Mouse (Mus musculus) kidney, adult 18-20 months (tissue): ENCODE measurements around the gene Ffar2.
A peak's percentile ranks its signal among the peaks of the same experiment; 100 is the strongest.
"Not testable (repeated sequence)": the region's sequence is repeated elsewhere in the genome, so short reads cannot be mapped to it uniquely, and the experiment has no call there.

Source experiments
- DNase-seq: peaks from one replicate; pipeline ENCODE4 v3.0.0; 2021

The Ffar2 gene

DNA sequence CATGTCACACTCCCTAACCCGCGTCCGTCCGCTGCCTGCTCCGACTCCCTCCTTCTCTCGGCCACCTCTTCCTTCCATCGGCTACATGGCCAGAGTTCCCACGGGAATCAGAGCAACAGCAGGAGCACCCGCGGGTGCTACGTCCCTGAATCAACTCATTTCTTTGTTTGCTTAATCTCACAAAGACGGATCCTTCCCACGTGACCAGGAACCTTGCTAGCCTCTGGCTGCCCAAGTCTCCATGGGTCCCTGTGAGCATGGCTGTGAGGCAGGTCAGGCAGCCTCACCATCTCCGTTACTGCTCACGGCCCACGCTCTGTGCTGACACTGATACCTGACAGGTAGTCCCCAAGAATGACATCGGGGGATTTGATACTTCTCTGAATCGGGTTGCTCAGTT, at the start of gene Ffar2:
Ffar2 (minus strand) TSS at position 101 of the 400 bp plus-strand sequence.
- DNase-seq = no peak

DNA sequence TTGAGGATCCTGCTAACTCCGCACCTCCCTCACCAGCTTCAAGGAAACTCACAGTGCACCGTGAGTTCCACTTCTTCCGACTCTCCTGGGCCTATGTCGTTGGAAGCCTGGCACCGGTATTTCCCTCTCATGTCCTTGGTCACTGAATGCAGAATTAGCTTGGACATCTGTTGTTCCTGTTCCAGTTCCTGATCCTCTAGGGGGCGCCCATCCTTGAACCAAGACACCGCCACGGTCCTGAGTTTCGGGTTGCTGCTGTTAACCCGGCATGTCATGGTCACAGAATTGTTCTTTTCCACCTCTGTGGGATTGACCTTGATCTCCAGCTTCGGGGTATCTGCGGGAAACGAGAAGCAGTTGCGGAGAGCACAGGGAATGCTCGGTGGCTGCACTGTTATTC, 49.5 kb upstream of the Ffar2 start:
- peak; percentile 82 for DNase-seq

DNA sequence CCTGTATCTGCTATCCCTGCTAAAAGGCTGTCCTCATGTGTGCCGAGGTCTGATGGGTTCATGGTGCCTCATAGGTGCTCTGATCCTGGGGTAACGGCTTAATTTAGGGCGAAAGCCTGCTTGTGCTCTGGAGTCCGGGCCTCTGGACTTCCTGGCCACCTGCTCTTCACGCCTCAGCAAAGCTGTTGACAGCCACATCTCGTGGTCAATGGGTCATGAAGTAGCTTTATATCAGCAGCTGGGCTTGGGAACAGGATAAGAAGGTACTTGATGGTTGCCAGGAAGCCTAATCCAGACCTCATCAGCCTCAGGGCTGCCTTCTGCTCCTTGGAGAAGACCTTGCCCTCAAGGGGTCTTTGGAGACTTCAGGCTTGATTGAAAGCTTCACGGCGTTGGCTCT, 39.8 kb upstream of the Ffar2 start:
- DNase-seq = no peak

DNA sequence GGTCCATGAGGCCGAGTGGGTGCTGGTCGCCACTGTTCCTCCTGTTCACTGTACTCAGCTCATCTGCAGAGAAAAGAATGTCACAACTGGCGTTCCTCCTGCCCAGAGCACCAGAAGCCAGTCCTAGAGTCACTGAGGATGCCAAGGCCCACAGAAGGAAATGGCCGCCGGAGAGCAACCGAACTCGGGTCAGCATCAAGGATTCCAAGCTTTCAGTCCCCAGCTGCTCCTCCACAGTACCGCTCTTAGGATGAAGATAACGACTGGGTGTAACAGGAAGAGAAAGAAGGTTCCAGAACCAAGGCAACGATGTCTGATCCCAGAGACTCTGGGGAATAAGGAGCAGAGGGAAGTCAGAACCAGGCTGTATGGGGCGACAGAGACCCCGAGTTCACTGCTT, 37.9 kb upstream of the Ffar2 start, which contains the start of gene Ffar1:
Ffar1 (minus strand) TSS at position 101 of the 400 bp plus-strand sequence.
- DNase-seq = no peak

DNA sequence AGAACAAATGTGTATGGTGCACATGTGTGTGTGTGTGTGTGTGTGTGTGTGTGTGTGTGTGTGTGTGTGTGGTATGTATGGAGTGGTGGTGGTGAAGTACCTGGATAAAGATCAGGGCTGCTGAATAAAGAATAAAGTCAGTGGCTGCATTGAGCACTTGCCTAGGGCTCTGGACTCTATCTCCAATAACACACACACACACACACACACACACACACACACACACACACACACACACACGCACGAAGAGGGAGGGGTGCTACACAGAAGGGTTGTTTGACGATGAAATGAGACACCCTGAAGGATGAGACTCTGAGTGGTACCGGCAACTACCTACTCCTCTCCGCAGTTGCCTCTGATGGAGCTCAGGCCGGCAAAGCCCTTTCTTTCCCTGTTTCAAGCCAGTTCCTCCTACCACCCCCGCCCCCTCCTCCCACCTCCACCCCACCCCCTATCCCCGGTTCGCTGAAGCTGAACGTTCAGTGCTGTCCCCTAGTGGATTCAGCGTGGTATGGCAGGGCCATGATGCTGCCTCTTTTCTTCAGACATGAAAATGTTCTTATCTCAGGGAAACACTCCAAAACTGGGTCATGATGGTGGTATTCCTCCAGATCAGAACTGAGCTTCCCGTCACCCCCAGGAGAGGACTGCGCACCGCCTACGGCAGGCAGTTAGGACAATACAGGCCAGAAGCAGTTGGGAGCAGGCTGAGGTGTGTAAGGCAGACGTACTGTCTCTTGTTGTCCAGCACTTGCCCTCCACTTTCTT, 36.2 kb upstream of the Ffar2 start:
- peak; percentile 51 for DNase-seq

DNA sequence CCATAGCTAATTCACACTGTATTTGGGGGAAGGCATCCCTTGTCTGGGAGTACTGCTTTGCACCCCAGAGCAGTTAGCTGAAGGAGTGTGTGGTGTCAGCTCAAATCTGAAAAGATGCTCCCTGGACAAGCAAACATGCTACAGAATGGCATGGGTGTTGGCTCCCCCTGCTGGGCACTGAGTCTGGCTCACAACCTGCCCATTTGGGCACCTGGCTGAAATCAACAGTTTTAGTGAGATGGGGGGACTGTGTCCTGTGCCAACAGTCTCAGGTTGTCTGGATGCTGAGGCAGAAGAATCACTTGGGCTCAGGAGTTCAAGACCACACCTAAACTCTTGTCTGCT, 35.7 kb upstream of the Ffar2 start:
- peak; percentile 79 for DNase-seq

DNA sequence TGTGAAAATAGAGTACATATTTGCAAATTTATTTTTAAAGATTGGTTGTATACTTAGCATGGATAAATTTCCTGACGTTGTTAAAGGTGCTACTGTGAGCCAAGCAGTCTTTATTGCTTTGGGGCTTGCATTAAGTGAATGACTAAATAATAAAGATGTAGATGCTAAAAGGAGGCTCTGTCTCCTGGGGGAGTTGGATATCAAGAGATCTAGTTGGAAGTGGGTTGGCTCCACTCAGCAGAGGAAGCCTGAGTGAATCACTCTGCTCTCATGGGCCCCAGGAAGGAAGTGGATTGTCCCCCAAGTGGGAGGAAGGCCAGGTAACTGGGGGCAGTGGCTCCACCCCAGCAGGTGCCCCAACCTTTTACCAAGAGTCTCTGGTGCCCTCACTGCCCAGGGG, 34.2 kb upstream of the Ffar2 start:
- DNase-seq = no peak

DNA sequence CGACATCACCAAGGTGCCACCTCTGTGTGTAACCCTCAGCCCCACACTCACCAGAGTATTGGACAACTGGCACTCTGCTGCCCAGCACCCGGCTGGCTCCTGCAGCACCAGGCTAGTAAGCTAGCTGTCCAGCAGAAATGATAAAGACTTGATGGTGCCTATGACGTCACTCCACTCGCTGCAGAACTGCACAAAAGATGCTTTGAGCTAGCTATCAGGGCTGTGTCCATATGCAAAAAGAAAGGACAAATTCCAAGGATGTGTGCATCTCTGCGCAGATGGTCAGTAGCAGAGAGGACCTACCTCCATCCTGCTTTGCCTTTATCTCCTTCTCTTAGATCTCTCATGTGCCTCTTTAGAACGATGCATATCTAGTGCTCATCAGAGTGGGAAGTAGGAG, 32.5 kb upstream of the Ffar2 start, which contains the start of gene Ffar3:
Ffar3 (minus strand) TSS at position 101 of the 400 bp plus-strand sequence.
- no peak for DNase-seq

DNA sequence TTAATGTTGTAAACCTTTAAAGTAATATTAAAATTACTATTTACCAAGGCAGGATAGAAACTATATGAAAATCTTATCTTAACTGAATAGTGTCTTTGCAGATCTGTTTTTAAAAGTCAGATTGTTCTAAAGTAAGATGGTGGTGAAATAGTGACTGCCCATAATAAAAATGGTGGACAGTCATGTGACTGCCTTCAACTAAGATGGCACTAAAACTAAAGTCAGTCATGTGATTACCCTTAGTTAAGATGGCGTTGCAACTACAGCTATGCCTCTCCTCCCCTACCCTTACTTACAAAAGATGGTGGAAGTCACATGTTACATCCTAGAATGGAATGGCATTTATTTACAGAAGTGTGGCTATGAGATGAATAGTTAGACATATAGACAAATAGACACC, 27.8 kb upstream of the Ffar2 start:
- DNase-seq = no peak

DNA sequence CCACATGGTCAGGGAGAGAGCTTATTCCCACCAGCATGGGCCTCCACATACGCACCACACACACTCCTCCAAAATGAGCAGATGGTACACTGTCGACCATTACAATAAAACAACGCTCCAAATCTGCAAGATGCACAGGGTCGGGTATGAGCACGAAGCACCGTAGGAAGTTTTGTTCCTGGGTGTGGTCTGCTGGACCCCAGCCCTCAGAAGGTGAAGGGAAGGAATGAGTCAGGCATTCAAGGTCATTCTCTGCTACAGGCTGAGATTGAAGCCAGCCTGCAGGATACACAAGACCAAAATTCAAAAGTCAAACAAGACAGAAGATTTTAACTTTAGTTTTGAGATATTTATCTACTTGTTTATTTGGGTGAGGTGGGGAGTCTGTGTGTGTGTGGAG, 24.4 kb upstream of the Ffar2 start:
- DNase-seq = no peak

DNA sequence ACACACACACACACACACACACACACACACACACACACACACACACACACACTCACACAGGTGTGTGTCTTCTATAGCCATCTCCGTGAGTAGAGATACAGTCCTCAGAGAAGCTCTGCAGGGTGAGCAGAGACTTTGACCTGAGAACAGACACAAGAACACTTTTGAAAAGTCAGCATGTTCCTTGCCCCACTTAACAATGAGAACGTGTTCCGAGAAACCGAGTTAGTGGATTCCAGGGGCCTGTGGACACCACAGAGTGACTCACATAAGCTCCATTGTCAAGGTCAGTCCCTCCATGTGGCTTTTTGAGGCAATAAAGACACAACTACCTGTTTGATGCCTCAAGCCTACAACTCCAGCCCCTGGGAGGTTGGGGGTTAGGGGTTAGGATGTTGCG, 23.8 kb upstream of the Ffar2 start:
- DNase-seq = peak; percentile 27

DNA sequence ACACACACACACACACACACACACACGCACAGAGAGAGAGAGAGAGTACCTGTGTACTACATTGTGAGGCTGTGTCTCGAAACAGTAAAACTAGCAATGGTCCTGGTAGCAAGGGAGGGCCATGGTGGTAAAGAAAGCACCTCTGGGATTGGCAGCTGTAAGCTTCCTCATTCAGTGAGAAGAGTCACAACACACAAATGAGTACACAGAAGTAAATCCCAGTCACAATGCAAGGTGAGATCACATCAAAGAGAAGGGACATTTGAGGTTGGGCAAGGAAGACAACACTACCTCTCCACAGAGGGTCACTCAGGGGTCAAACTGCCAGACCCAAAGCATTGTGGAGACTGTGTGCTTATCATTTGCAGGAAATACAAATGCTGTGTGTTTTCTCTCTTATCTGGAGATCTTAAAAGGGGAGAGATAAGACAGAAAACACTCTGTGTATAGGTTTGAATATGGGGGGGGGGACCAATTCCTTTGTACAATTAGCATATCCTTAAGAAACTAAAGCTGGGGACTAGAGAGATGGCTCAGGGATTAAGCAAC, 23.0 kb upstream of the Ffar2 start:
- DNase-seq = no peak

DNA sequence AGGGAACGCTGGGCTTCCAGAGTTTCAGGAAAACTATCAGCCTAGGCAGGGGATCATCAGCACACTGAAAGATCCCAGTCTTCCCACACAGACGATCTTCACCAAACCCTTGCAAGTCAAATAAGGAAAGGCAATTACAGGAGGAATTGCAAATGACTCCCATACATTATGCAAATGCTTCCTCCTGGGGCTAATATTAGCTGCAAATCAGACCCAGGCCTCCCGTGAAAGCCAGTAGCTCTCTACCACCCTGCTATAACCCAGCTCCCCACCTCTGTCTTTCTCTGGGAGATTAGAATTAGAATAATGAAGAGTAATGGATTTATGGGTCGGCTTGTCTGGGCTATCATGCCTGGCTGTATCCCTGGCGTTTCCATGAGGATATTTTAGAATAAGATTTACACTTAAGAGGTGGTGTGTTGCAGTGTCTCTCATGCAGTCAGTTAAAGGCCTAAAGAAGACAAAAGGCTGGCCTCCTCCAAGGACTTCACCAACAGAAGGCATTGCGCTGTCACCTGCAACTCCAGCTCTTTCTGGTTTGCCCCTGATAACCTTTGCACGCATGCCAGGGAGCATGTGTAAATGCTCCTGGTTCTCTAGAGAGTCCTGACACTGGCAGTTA, 21.2 kb upstream of the Ffar2 start:
- DNase-seq = no peak

DNA sequence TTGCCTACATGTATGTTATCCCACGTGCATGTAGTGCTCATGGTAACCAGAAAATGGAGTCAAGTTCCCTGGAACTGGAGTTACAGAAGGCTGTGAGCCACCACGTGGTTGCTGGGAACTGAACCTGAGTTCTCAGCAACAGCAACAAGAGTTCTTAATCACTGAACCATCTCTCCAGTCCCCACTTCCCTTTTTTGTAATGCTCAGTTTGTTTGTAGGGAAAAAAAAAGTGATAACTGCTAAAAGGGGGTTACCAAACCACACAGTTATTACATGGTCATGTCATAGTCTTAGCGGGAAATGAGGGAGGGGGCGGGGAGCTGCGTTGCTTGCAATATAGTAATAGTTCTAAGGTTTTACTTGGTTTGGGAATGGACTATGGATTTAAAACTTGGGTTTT, 18.5 kb upstream of the Ffar2 start:
- DNase-seq = no peak

DNA sequence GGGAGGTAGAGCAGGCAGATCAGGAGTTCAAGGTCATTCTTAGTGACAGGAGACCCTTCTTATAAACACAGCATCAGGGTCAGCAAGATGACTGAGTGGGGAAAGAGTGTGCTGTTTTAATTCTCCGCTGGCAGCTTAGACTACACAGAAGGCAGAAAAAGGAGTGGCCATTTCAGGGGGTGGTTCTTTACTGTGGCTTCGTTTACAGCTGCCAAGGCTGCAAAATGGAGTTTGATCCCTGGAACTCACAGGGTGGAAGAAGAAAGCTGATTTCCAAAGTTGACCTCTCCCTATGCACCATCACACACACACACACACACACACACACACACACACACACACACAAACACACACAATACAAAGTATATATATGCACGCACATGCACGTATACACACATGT, 17.8 kb upstream of the Ffar2 start:
- no peak for DNase-seq

DNA sequence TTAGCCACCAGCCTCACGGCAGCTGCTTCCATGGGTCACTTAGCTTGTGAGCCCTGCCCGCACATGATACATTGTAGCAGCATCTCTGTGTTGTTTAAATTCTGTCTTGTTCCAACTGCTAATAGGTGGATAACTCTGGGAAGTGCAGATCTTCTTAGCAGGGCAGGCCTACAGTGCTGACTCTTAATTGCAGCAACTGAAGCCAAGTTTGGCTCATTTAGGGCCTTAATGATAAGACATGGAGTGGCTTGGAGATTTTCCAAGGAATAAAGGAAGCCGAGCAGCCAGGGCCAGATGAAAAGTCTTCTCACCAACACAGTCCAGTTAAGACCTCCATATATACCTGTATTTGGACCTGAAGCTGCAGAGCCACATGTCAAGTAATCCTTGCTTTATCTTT, 16.7 kb upstream of the Ffar2 start:
- no peak for DNase-seq

DNA sequence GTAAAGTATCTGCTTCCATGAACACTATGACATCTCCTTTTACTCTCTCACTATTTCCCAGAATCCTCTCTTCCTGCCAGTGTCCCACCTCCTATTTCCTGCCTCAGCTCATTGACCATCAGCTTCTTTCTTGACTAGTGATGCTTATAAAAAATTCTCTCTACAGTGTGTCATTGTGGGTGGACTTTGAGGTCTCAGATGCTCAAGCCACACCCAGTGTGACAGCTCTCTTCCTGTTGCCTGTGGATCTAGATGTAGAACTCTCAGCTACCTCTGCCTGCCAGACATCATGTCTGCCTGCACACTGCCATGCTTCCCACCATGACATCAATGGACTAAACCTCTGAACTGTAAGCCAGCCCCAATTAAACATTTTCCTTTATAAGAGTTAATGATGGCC, 13.7 kb upstream of the Ffar2 start:
- no peak for DNase-seq

DNA sequence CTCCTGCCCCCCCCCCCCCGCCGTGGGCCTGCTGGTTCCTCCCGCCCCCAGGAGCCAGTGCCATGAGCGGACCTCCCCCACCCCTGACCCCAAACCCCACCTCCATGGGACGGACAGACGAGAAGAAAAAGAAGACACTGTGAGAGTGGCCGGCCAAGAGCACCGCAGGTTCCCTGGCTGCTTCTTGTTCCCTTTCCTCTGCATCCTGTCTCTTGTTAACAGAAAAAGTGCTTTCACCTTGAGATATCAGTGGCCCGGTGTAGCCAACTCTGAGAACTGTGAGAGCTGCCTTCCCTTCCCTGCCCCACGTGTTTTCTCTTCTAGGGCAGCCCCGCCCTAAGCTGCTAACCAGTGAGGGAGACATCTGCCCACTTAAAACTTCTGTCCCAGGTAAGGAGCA, 9.1 kb upstream of the Ffar2 start:
- DNase-seq = not testable (repeated sequence)

DNA sequence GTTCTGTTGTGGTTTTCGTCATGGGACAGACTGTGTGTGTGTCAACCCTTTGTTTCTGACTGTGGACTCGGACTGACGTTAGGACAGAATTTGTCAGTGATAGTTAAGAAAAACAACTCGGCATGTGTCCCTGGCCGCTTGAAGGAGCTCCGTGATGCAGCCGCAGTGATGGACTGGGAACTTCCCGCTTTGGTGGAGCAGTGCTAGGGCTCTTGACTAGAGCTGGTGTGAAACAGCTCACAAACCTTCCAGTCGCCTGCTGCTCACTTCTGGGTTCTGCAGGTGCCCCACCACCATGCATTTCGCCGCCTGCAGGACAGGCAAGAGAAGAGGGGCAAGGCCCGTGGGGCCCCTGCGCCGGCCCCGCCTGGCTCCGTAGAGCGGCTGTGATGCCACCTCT, 8.7 kb upstream of the Ffar2 start:
- no peak for DNase-seq

DNA sequence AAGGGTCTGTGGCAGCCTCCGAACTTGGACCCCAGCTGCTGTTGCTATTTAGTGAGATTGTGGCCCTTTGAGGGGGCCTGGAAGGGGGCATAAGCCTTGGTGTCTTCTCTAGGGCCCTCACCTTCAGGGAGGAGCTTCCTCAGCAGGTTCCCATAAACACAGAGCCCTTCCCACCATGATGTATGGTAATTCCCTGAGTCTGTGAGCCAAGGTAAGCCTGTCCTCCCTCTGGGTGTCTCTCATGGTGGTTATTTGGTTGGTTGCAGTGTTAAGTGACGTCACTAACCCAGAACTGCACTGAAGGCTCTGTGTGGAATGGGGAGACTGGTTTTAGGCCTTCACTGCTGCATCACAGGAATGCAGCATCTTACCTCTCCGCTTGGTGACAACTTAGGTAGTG, 5.9 kb upstream of the Ffar2 start:
- no peak for DNase-seq

DNA sequence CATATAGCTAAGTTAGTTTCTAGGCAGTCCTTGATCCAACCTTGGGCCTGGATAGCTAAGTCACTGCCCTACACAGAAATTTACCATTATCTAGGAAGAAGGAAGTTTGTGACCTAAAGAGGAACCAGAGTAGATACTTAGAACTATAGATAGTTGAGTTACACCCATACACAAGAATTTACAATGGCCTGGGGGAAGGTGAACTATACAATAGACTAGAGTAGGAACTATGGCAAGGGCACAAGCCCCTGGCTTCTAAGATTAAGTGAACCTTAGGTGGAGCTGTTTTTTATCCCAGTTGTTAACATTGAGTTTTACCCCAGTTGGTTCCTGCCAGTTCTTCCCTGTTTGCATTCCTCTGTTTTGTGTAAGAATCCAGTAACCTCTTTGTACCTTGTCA, 5.3 kb upstream of the Ffar2 start:
- DNase-seq = not testable (repeated sequence)

DNA sequence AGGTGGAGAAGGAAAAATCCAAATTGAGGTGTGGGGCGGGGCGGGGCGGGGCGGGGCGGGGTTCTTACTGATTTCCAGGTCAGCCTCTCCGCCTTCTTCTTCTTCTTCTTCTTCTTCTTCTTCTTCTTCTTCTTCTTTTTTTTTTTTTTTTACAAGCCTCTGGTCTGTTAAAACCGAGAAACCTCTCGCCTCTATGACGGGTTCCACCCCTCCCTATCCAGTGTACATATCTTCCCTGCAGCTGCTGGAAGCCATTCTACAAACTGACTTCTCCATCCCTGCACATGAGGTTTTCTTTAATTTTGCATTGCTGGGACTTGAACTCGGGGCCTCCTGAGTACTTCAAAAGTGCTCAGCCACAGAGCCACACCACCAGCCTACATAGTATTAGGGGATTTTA, 3.1 kb upstream of the Ffar2 start:
- DNase-seq = no peak

DNA sequence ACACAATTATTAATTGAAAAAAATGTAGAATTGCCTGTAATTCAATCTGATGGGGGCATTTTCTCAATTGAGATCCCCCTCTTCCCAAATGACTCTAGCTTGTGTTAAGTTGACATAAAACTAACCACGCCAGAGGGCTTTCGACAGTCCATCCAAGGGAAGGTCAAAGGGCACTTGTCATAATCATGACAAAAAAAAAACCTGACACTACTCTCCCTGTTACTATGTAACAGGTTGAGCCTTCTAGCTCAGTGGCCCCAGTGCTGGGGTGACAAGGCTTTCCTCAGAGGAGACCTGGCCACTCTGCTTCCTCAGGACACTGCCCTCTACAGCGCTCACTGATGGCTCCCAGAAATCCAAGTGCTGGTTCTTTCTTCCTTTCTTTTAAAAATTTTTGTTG, 731 bp upstream of the Ffar2 start:
- no peak for DNase-seq

DNA sequence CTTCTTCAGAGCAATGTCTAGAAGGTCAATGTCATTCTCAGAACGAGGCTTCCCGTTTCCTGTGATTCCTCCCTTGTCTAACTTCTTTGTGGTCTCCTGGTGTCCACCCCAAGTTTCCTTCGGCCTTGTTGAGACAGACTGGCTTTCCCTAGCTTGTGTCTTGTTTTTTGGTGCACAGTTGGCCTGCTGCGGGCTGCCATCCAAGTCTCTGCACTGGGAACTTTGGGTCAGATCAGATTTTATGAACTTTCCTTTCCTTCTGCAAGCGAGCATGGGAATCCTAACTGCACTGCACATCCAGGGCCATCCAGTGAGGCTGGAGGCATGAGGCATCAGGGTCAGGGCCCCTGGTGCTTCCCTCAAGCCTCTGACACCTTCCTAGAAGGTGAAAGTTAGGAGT, 2.0 kb downstream of the Ffar2 start:
- peak; percentile 11 for DNase-seq
